ENCODE assay signal across 15 mouse cellular contexts in genomic region chr14:54705844-54706243, GRCm38 (mm10). TPM values are rescaled to one million over a fixed set of nuclear protein-coding genes. Genes with fewer than 3 reads are reported as not detected.
DNase-seq lines count a peak whose midpoint lies in the region; ATAC-seq and TF ChIP-seq lines count a peak whose summit lies in the region.
"Had no signal": no experiment of that assay in that cellular context is flagged by ENCODE, and none has a peak within 500 bp of the region (broad histone marks: within the 10 kb centered on the region; RNA-seq: fewer than 3 reads in every experiment).

No protein-coding gene starts in this region.

- no peaks in the 10 kb centered on the region for H3K9me3 ChIP-seq in heart, embryonic 16.5 days (replicated peaks; ENCODE audit: control insufficient read depth, low read length)
- H3K9me3 ChIP-seq in intestine, embryonic 15.5 days = no peaks in the 10 kb centered on the region
- no peaks in the 10 kb centered on the region for H3K9me3 ChIP-seq in kidney, embryonic 16.5 days (ENCODE audit: low read length)
- H3K9me3 ChIP-seq: forebrain, embryonic 12.5 days had no signal

- no peak for DNase-seq in heart, postnatal 25 days (ENCODE audit: low spot score)
- peak; percentile 19 to 35 for DNase-seq in natural killer cell, adult 2 months (ENCODE audit: low spot score in 2 of 2)
- no peak for DNase-seq in cerebellum, adult 11-12 months
- DNase-seq in gastrocnemius, postnatal 4 days (ENCODE audit: low spot score in 2 of 2) = no peak
- DNase-seq: cerebellum, postnatal 36 days; lung, postnatal 4 days; right cerebral cortex, postnatal 14 days; thymus, postnatal 25 days had no signal

- no peak overlapping the region for H3K27ac ChIP-seq in heart, embryonic 16.5 days (ENCODE audit: low read length)
- H3K27ac ChIP-seq in bone marrow, adult 2 months (ENCODE audit: control insufficient read depth, insufficient read depth, low read depth, low read length, poor library complexity) = peak overlapping the region; percentile 93
- no peak overlapping the region for H3K27ac ChIP-seq in intestine, embryonic 15.5 days
- no peak overlapping the region for H3K27ac ChIP-seq in kidney, embryonic 16.5 days (ENCODE audit: low read length)
- H3K27ac ChIP-seq: forebrain, embryonic 12.5 days; heart, adult 2 months had no signal

- H3K27me3 ChIP-seq in heart, embryonic 16.5 days (ENCODE audit: control insufficient read depth, insufficient read depth, low read length) = no peaks in the 10 kb centered on the region
- no peaks in the 10 kb centered on the region; the same call in 1 of the 2 replicates for H3K27me3 ChIP-seq in intestine, embryonic 15.5 days (replicated peaks)
- no peaks in the 10 kb centered on the region for H3K27me3 ChIP-seq in kidney, embryonic 16.5 days (ENCODE audit: insufficient read depth, low read length)

- 21% methylated on average over 5 of the region's 5 CpGs for WGBS in heart, embryonic 16.5 days
- 8% methylated on average over 5 of the region's 5 CpGs for WGBS in bone marrow, adult 2 months
- 29% methylated on average over 5 of the region's 5 CpGs for WGBS in intestine, embryonic 15.5 days
- 53% methylated on average over 5 of the region's 5 CpGs for WGBS in kidney, embryonic 16.5 days

- H3K4me3 ChIP-seq in heart, embryonic 16.5 days (ENCODE audit: low read length) = no peak overlapping the region
- no peak overlapping the region for H3K4me3 ChIP-seq in bone marrow, adult 2 months (replicated peaks; ENCODE audit: control insufficient read depth, low read depth, low read length)
- no peak overlapping the region for H3K4me3 ChIP-seq in intestine, embryonic 15.5 days (replicated peaks)
- no peak overlapping the region for H3K4me3 ChIP-seq in kidney, embryonic 16.5 days (ENCODE audit: low read length)
- H3K4me3 ChIP-seq: forebrain, embryonic 12.5 days; heart, adult 2 months had no signal

- ATAC-seq in heart, embryonic 16.5 days (replicated peaks; ENCODE audit: extremely low read depth, insufficient read depth, low FRiP score) = peak; percentile 28; the same call in 1 of the 2 replicates
- peak; percentile 72 for ATAC-seq in intestine, embryonic 15.5 days
- no peak for ATAC-seq in kidney, embryonic 16.5 days (ENCODE audit: low FRiP score, low TSS enrichment)

- no peak for TF ChIP-seq POLR2A in bone marrow, adult 2 months (IDR thresholded peaks at IDR 0.05; ENCODE audit: borderline replicate concordance, control insufficient read depth, low read depth, low read length)

- no peak for TF ChIP-seq CTCF in bone marrow, adult 2 months (IDR thresholded peaks at IDR 0.05; ENCODE audit: control insufficient read depth, insufficient read depth, low read length)

- no peaks in the 10 kb centered on the region for H3K36me3 ChIP-seq in heart, embryonic 16.5 days (ENCODE audit: control insufficient read depth, insufficient read depth)
- no peaks in the 10 kb centered on the region for H3K36me3 ChIP-seq in intestine, embryonic 15.5 days
- H3K36me3 ChIP-seq in kidney, embryonic 16.5 days (ENCODE audit: insufficient read depth, low read length) = no peaks in the 10 kb centered on the region
- H3K36me3 ChIP-seq: forebrain, embryonic 12.5 days had no signal

- peaks cover 14% of the 10 kb centered on the region for H3K4me1 ChIP-seq in heart, embryonic 16.5 days (ENCODE audit: control insufficient read depth, insufficient read depth, low read length)
- peaks cover 3% of the 10 kb centered on the region for H3K4me1 ChIP-seq in bone marrow, adult 2 months (ENCODE audit: control insufficient read depth, insufficient read depth, low read length)
- 0 out of 2 replicates have a peak, but pooled peaks cover 2% of the 10 kb centered on the region for H3K4me1 ChIP-seq in intestine, embryonic 15.5 days (replicated peaks)
- H3K4me1 ChIP-seq in kidney, embryonic 16.5 days (ENCODE audit: insufficient read depth, low read length) = no peaks in the 10 kb centered on the region
- H3K4me1 ChIP-seq: forebrain, embryonic 12.5 days had no signal

- H3K9ac ChIP-seq in heart, embryonic 16.5 days (ENCODE audit: low read length) = no peak overlapping the region
- H3K9ac ChIP-seq in intestine, embryonic 15.5 days = no peak overlapping the region
- no peak overlapping the region for H3K9ac ChIP-seq in kidney, embryonic 16.5 days (replicated peaks; ENCODE audit: low read length)
- H3K9ac ChIP-seq: forebrain, embryonic 12.5 days had no signal

- H3K4me2 ChIP-seq in heart, embryonic 16.5 days (ENCODE audit: low read depth, low read length) = no peak overlapping the region
- no peak overlapping the region for H3K4me2 ChIP-seq in intestine, embryonic 15.5 days (replicated peaks)
- no peak overlapping the region for H3K4me2 ChIP-seq in kidney, embryonic 16.5 days (replicated peaks; ENCODE audit: low read depth, low read length)
- H3K4me2 ChIP-seq: forebrain, embryonic 12.5 days had no signal

- intact Hi-C loops in heart, postnatal 25 days (cut with DNase I) = no loop called here

RNA-seq across cellular contexts. Expression of gene Cebpe, which starts 6.1 kb away (rescaled TPM):
- polyA plus RNA-seq in heart, embryonic 16.5 days (2015; fragmentation: Nextera tagmentation; extraction: Ambion mirVana) = not detected in 2 replicates
- not detected for total RNA-seq in heart, postnatal 25 days (2021)
- 41.3 and 90.9 TPM in 2 replicates for polyA plus RNA-seq in bone marrow, adult 2 months (2011; ENCODE audit: insufficient read depth, insufficient read length, low replicate concordance, missing spikeins)
- polyA plus RNA-seq in intestine, embryonic 15.5 days (2015; fragmentation: Nextera tagmentation; extraction: Ambion mirVana) = 0.19 and 0.21 TPM in 2 replicates
- not detected for total RNA-seq in gastrocnemius, postnatal 4 days (2021)
- 0.19 TPM in 1 of 2 replicates, not detected in the other for polyA plus RNA-seq in kidney, embryonic 16.5 days (2015; fragmentation: Nextera tagmentation; extraction: Ambion mirVana)
- total RNA-seq: heart, adult 2 months; layer of hippocampus, postnatal 25 days had no signal
- polyA plus RNA-seq: forebrain, embryonic 12.5 days had no signal

RNA-seq across cellular contexts. Expression of gene Gm29776, which starts 7.2 kb away (rescaled TPM):
- 0.17 and 0.18 TPM in 2 replicates for polyA plus RNA-seq in heart, embryonic 16.5 days (2015; fragmentation: Nextera tagmentation; extraction: Ambion mirVana)
- not detected for total RNA-seq in heart, postnatal 25 days (2021)
- polyA plus RNA-seq in bone marrow, adult 2 months (2011; ENCODE audit: insufficient read depth, insufficient read length, low replicate concordance, missing spikeins) = not detected in 2 replicates
- polyA plus RNA-seq in intestine, embryonic 15.5 days (2015; fragmentation: Nextera tagmentation; extraction: Ambion mirVana) = 0.11 and 0.15 TPM in 2 replicates
- under 1 TPM in 1 of 2 experiments, not detected in 1; 0.16 TPM for total RNA-seq in gastrocnemius, postnatal 4 days (2021)
- 0.06 and 0.12 TPM in 2 replicates for polyA plus RNA-seq in kidney, embryonic 16.5 days (2015; fragmentation: Nextera tagmentation; extraction: Ambion mirVana)
- total RNA-seq: heart, adult 2 months; layer of hippocampus, postnatal 25 days had no signal
- polyA plus RNA-seq: forebrain, embryonic 12.5 days had no signal

RNA-seq across cellular contexts. Expression of gene Acin1, which starts 19.1 kb away (rescaled TPM):
- polyA plus RNA-seq in heart, embryonic 16.5 days (2015; fragmentation: Nextera tagmentation; extraction: Ambion mirVana) = 69.1 and 73.5 TPM in 2 replicates
- 10 to 100 TPM; 78.7 to 80.9 TPM for total RNA-seq in heart, postnatal 25 days (2021)
- polyA plus RNA-seq in bone marrow, adult 2 months (2011; ENCODE audit: insufficient read depth, insufficient read length, low replicate concordance, missing spikeins) = 284 and 378 TPM in 2 replicates
- 105 and 107 TPM in 2 replicates for polyA plus RNA-seq in intestine, embryonic 15.5 days (2015; fragmentation: Nextera tagmentation; extraction: Ambion mirVana)
- total RNA-seq in gastrocnemius, postnatal 4 days (2021) = 100 to 1,000 TPM; 134 to 165 TPM
- polyA plus RNA-seq in kidney, embryonic 16.5 days (2015; fragmentation: Nextera tagmentation; extraction: Ambion mirVana) = 120 and 136 TPM in 2 replicates

RNA-seq across cellular contexts. Expression of gene 1700123O20Rik, which starts 19.8 kb away (rescaled TPM):
- polyA plus RNA-seq in heart, embryonic 16.5 days (2015; fragmentation: Nextera tagmentation; extraction: Ambion mirVana) = 42.8 and 49.8 TPM in 2 replicates
- total RNA-seq in heart, postnatal 25 days (2021) = 10 to 100 TPM; 15.5 to 16.0 TPM
- polyA plus RNA-seq in bone marrow, adult 2 months (2011; ENCODE audit: insufficient read depth, insufficient read length, low replicate concordance, missing spikeins) = 14.8 and 35.0 TPM in 2 replicates
- 83.7 and 84.8 TPM in 2 replicates for polyA plus RNA-seq in intestine, embryonic 15.5 days (2015; fragmentation: Nextera tagmentation; extraction: Ambion mirVana)
- total RNA-seq in gastrocnemius, postnatal 4 days (2021) = 10 to 100 TPM; 25.4 to 27.1 TPM
- polyA plus RNA-seq in kidney, embryonic 16.5 days (2015; fragmentation: Nextera tagmentation; extraction: Ambion mirVana) = 90.4 and 91.1 TPM in 2 replicates

Comparison
In these comparisons a context has a peak if more than half of its experiments do, and no peak if none do; other contexts are left out.
1. DNase-seq: peak in natural killer cell, adult 2 months (2 of 2); none in heart, postnatal 25 days (single experiment), cerebellum, adult 11-12 months (single experiment) and gastrocnemius, postnatal 4 days (0 of 2).
2. RNA of gene Cebpe, which starts 6.1 kb away (polyA plus RNA-seq): 41.3 to 90.9 TPM in bone marrow, adult 2 months; 0.19 to 0.21 TPM in intestine, embryonic 15.5 days, not detected in heart, embryonic 16.5 days and 0.19 TPM in kidney, embryonic 16.5 days; every median in the first group is over 10 times any median in the second.